Mouse (Mus musculus) liver, embryonic 12.5 days (tissue): ENCODE measurements at regions not wholly inside any gene's neighbourhood (a gene's known extent, or its start where the extent isn't known, plus 50 kb on each side); places are given as distances from the start of the nearest gene placed in this dataset.
A peak's percentile ranks its signal among the peaks of the same experiment; 100 is the strongest.

Source experiments
- ATAC-seq: fragments of 200-750 bp; cut with Nextera tagmentation; 2 replicates; pipeline ENCODE4 v1.8.0; 2017; ENCODE audit warnings: moderate number of reproducible peaks, mild to moderate bottlenecking, moderate library complexity
- H3K27ac ChIP-seq: fragments of 300-500 bp; sonication (generic); 2 replicates; pipeline ENCODE4 v1.5.1; 2016; ENCODE audit warnings: mild to moderate bottlenecking
- H3K27me3 ChIP-seq: fragments of 300-500 bp; sonication (generic); replicated peaks from 2 replicates; pipeline ENCODE4 v1.6.1; 2016; ENCODE audit warnings: mild to moderate bottlenecking, moderate library complexity
- H3K36me3 ChIP-seq: fragments of 300-500 bp; sonication (generic); 2 replicates; pipeline ENCODE4 v1.6.1; 2016; ENCODE audit warnings: mild to moderate bottlenecking, moderate library complexity
- H3K4me1 ChIP-seq: fragments of 300-500 bp; sonication (generic); 2 replicates; pipeline ENCODE4 v1.6.1; 2016
- H3K4me2 ChIP-seq: fragments of 300-500 bp; sonication (generic); 2 replicates; pipeline ENCODE4 v1.6.1; 2016; ENCODE audit warnings: mild to moderate bottlenecking, moderate library complexity
- H3K4me3 ChIP-seq: fragments of 300-500 bp; sonication (generic); 2 replicates; pipeline ENCODE4 v1.5.1; 2016; ENCODE audit warnings: mild to moderate bottlenecking, moderate library complexity
- H3K9ac ChIP-seq: fragments of 300-500 bp; sonication (generic); 2 replicates; pipeline ENCODE4 v1.6.1; 2016; ENCODE audit warnings: mild to moderate bottlenecking, moderate library complexity
- H3K9me3 ChIP-seq: fragments of 300-500 bp; sonication (generic); replicated peaks from 2 replicates; pipeline ENCODE4 v1.6.1; 2016; ENCODE audit warnings: mild to moderate bottlenecking, moderate library complexity
- WGBS: fragments of 180-500 bp; shearing (Covaris S2); methylation state at CpG from one replicate; pipeline ENCODE4 v1.1.7; 2016; ENCODE audit not compliant: insufficient replicate concordance; 5-methylcytosine and 5-hydroxymethylcytosine counted together

DNA sequence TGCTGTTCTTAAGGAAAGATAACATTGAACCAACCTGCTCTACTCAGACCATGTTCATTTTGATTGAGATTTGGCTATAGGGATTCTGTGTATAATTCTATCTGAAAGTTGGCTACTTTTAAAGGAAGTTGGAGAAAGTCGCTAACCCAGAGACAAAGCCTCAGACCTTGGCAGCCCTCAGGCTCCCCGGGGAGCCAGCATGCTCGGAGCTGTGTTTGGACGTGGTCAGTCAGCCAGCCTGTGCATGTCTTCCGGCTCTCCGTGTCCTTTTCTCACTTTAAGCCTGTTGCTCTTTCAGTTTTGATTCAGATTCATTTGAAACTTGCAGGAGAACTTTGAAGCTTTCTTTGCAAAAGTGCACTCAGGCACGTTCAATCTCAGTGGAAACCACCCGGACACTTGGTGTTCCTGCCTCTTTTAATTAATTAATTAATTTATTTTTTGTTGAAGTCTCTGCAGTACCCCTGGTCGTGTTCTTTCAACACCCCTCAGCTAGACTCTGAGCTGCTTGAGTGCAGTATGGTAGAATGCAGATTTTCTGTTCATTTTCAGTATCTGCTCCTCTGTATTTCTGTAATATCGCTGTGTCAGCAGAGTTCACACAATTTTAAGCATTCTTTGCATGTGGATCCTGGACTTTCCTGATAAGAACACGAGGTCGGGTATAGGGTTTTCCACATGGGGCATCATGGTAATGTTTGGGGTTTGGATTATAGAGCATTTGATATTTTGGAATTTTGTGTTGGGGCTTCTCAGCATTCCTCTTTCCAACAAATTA, 100.9 kb upstream of the Tmem45b start:
- H3K9me3 ChIP-seq: no peaks in the 10 kb centered on the region
- no peaks in the 10 kb centered on the region for H3K36me3 ChIP-seq
- H3K4me2 ChIP-seq: no peak overlapping the region
- H3K4me1 ChIP-seq: no peaks in the 10 kb centered on the region
- H3K27me3 ChIP-seq: no peaks in the 10 kb centered on the region
- H3K9ac ChIP-seq: no peak overlapping the region
- H3K27ac ChIP-seq: no peak overlapping the region
- no peak for ATAC-seq
- 68% methylated on average over 12 of the region's 12 CpGs for WGBS
- H3K4me3 ChIP-seq: no peak overlapping the region

DNA sequence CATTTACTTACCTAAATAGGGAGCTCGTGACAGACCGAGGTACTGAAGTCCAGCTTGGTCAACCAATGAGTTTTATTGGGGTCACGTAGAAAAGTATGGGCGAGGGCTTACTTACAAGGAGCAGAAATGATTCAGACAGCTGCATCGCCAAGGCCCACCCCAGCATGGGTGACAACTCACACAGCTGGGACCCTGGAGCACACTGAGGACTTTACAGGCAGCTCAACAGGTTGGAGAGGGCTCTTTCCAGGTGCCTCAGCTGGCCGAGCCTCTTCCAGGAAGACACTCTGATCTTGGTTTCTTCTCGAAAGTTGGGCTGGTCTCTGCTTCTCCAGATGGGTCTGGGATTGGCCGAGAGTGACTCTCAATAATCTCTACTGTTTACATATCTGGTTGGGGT, 99.3 kb upstream of the Tmem45b start:
- H3K4me1 ChIP-seq: no peaks in the 10 kb centered on the region
- ATAC-seq: no peak
- 61% methylated on average over 8 of the region's 8 CpGs for WGBS

DNA sequence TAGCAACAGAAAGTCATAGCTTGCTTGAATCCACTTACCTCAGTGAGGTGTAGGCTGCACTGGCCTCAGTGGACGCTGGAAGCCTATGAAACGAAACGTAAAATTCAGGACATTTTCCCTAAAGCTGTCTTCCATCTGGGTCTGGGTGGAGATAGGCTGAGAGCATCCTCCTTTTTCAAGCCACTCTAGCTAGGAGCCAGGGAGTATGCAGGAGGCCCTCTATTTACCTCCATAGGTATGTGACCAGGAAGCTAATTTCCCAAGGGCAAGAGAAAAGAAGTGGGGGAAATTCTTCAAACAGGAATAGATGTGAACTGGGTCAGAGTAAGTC, 95.9 kb upstream of the Tmem45b start:
- no peak for ATAC-seq
- 57% methylated on average over 3 of the region's 3 CpGs for WGBS
- Histone ChIP-seq H3K9me3 (no peaks in the 10 kb centered on the region), H3K4me3 (no peak overlapping the region), H3K36me3 (no peaks in the 10 kb centered on the region), H3K4me2 (no peak overlapping the region), H3K4me1 (no peaks in the 10 kb centered on the region), H3K27ac (no peak overlapping the region), H3K27me3 (no peaks in the 10 kb centered on the region), H3K9ac (no peak overlapping the region)

More for the DNA sequence above, 99.3 kb upstream of the Tmem45b start:
- Histone ChIP-seq H3K9ac (no peak overlapping the region), H3K4me2 (no peak overlapping the region), H3K27ac (no peak overlapping the region), H3K27me3 (no peaks in the 10 kb centered on the region), H3K9me3 (no peaks in the 10 kb centered on the region), H3K4me3 (no peak overlapping the region), H3K36me3 (no peaks in the 10 kb centered on the region)

DNA sequence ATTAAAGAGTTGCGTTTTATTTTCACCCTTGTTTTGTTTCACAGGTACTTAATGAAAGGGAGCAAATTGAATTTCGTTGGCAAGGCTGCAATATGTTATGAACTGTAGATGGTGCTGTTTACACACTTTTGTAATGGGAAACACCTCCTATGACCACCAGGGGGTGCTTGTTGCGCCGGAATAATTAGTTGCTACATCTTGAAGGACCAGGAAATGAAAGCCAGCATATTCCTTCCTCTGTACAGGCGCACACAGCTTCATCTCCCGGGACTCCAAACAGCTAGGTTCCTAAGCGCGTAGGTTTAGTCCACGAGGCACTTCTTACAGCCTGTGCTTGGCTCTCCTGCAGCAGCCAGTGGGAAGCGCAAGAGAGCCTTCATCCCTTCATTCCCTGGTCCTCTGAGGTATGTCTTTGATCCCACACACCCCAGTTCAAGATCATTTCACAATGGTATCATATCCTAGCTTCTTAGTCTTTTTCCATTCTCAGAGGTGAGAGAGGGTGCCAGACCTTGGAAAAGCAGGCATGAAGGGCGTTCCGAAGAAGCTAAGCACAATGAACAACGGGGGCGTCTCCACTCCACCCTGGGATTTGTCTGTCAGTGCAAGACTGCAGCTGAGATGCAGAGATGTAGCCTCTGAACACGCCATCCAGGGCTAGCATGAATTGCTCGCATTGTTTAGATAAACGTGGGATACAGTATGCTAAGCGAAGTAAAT, 95.4 kb upstream of the Tmem45b start:
- Histone ChIP-seq H3K36me3 (no peaks in the 10 kb centered on the region), H3K9me3 (no peaks in the 10 kb centered on the region), H3K27me3 (no peaks in the 10 kb centered on the region), H3K27ac (no peak overlapping the region), H3K9ac (no peak overlapping the region), H3K4me2 (peak overlapping the region; percentile 46), H3K4me3 (no peak overlapping the region), H3K4me1 (no peaks in the 10 kb centered on the region)
- 35% methylated on average over 18 of the region's 18 CpGs for WGBS
- no peak for ATAC-seq

DNA sequence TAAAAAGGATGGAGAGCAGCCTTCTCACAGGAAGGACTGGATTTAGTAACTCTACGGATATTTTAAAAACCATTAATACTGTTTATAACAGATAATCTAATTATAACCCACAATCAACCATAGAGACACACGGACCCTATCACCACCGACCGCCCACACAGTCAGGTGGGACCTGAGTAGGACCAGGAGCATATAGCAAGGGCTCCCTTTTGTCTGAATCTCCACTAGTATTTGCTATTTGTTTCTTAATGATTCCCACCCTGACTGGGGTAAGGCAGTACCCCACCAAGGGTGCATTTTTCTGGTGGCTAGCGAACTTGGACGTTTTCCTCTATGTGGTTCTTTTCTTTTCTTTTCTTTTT, 79.4 kb upstream of the Tmem45b start:
- Histone ChIP-seq H3K9ac (no peak overlapping the region), H3K27me3 (no peaks in the 10 kb centered on the region), H3K36me3 (no peaks in the 10 kb centered on the region)

DNA sequence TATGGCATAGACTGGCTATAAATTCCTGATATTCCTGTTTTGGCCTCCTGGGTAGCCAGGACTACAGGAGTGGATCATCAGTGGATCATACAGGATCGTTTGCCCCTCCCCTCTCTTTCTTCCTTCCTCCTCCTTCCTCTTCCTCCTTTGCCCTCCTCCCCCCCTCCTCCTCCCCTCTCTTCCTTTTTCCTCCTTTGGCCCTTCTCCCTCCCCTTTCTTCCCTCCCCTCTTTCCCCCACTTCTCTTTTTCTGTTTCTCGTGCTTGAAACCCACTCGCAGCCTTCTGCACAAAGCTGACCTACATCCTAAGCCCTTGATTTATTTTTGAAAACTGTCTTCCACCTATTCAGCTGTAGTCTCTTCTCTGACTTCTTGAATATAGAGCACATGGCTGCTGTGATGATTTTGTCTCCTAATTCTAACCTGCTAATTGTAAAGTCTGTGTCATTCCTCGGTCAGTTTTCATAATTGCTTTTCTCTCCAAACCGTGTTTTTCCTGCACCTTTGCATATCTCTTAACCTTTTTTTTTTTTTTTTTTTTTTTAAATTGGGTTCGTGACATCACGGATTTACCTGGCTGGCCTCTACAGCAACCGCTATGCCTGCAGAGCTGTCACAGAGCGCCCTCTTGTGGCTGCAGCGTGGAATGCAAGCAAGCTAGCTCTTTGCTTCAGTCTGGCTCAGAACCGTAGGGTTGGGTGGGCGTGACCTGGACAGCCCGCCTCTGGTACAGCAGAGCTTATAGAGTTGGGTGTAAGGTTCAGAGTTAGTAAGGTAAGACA, 78.8 kb upstream of the Tmem45b start:
- no peaks in the 10 kb centered on the region for H3K36me3 ChIP-seq
- no peaks in the 10 kb centered on the region for H3K9me3 ChIP-seq
- WGBS: 3% methylated on average over 13 of the region's 13 CpGs
- no peak overlapping the region for H3K4me2 ChIP-seq
- ATAC-seq: peak; percentile 32; the same call in 1 of the 2 replicates
- H3K4me1 ChIP-seq: no peaks in the 10 kb centered on the region
- no peaks in the 10 kb centered on the region for H3K27me3 ChIP-seq
- H3K4me3 ChIP-seq: no peak overlapping the region
- no peak overlapping the region for H3K9ac ChIP-seq
- no peak overlapping the region for H3K27ac ChIP-seq

More for the DNA sequence above, 79.4 kb upstream of the Tmem45b start:
- 50% methylated on average over 6 of the region's 6 CpGs for WGBS
- Histone ChIP-seq H3K4me1 (no peaks in the 10 kb centered on the region), H3K27ac (no peak overlapping the region), H3K9me3 (no peaks in the 10 kb centered on the region), H3K4me3 (no peak overlapping the region), H3K4me2 (no peak overlapping the region)
- no peak for ATAC-seq

DNA sequence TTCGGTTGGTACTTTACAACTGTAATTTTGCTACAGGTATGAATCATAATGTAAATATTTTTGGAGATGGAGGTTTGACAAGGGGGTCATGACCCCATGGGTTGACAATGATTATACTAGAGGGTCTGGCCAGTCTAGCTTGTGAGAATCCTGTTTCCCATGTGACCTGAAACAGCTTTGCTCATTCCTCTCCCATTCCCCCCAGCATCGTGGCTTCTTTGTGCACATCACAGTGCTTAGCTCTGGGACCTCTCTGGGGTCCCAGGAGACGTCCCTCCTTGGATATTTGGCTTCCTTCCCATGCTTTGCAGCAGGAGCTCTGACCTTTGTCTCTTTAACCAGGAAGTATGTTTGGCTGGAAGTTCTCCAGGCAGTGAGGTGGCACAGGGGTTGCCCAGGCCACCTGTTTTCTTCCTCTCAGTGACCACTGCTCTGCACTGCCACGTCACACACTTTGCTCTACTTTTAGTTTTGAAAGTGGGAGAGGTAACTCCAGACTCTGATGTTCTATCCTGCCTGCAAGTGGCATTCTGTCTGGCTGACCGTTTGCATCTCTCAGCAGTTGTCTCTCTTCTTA, 77.4 kb upstream of the Tmem45b start:
- no peaks in the 10 kb centered on the region for H3K9me3 ChIP-seq
- no peaks in the 10 kb centered on the region for H3K36me3 ChIP-seq
- H3K4me3 ChIP-seq: no peak overlapping the region
- H3K27ac ChIP-seq: no peak overlapping the region
- H3K9ac ChIP-seq: no peak overlapping the region
- H3K4me2 ChIP-seq: no peak overlapping the region
- 46% methylated on average over 5 of the region's 5 CpGs for WGBS
- no peak for ATAC-seq
- no peaks in the 10 kb centered on the region for H3K27me3 ChIP-seq
- no peaks in the 10 kb centered on the region for H3K4me1 ChIP-seq

DNA sequence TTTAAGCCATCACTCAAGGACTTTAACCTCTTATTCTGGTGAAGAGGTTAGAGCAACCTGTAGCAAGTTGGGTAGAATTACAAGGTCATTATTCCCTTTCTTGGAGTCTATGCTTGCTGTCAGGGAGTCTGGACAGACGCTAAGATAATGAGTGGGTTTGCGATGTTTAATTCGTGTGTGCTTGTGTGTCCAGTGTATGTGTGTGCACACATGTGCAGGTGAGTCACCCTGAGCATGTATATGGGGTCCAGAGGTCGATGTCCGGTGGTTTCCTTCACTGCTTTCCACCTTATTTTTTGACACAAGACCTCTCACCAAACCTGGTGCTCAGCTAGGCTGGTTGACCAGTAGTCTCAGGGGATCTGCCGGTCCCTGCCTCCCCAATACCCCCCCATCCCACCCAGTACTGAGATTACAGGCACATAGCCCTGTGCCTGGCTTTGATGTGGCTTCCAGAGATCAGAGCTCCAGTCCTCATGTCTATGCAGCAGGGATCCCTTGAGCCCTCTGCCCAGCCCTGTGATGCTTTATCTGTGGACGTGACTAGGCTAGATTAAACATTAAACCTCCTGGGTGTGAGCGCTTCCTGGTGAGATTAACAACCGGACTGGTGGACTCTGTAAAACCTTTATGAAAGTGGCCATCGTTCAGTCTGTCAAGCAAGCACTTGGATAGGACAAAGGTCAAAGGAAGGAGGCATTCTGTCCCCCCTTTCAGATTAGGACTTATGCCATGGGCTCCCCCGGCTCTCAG, 74.4 kb upstream of the Tmem45b start:
- Histone ChIP-seq H3K36me3 (no peaks in the 10 kb centered on the region), H3K4me2 (no peak overlapping the region), H3K4me1 (no peaks in the 10 kb centered on the region), H3K4me3 (no peak overlapping the region), H3K9me3 (no peaks in the 10 kb centered on the region), H3K27me3 (no peaks in the 10 kb centered on the region), H3K9ac (no peak overlapping the region), H3K27ac (no peak overlapping the region)
- whole genome bisulfite sequencing: 58% methylated on average over 11 of the region's 11 CpGs
- ATAC-seq: peak; percentile 75

DNA sequence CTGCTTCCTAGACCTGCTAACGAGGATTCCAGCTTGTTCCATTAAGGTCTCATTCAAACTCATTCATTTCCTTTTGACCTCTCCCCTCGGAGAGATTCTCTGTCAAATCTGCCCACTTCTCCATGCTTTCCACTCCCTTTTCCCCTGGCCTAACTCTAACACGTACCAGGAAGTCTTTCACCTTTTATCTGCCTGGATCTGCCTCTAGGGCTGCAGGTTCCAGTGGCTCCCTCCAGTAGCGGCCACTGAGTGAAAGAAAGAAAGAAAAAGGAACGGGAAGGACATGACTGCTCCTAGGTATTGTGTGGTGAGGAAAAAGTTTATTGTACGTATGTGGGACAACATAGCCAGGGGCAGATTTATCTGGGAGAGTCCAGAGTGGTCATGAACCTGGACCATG, 64.8 kb upstream of the Tmem45b start:
- no peaks in the 10 kb centered on the region for H3K36me3 ChIP-seq
- H3K9me3 ChIP-seq: no peaks in the 10 kb centered on the region
- 42% methylated on average over 6 of the region's 6 CpGs for WGBS
- no peaks in the 10 kb centered on the region for H3K27me3 ChIP-seq
- no peak overlapping the region for H3K27ac ChIP-seq
- H3K4me1 ChIP-seq: no peaks in the 10 kb centered on the region
- ATAC-seq: no peak
- H3K9ac ChIP-seq: no peak overlapping the region
- no peak overlapping the region for H3K4me3 ChIP-seq
- no peak overlapping the region for H3K4me2 ChIP-seq

DNA sequence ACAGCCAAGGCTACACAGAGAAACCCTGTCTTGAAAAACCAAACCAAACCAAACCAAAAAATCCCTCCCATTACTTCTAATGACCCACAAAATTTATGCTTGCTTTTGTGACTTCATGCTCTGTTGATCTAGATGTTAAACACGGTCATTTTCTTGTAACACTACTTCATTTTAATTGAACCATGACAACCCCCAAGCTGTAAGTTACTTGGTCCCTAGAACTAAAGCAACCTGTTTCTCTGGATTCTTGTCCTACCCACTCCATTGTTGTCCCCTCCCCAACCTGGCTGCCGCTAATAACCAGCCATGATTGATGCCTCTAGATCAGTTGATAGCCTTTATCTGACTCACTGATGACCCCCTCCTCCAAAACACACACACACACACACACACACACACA, 63.0 kb upstream of the Tmem45b start:
- H3K4me1 ChIP-seq: no peaks in the 10 kb centered on the region
- no peaks in the 10 kb centered on the region for H3K27me3 ChIP-seq
- ATAC-seq: no peak
- H3K27ac ChIP-seq: no peak overlapping the region
- no peak overlapping the region for H3K4me3 ChIP-seq
- no peak overlapping the region for H3K9ac ChIP-seq
- 57% methylated on average over 2 of the region's 2 CpGs for WGBS
- H3K4me2 ChIP-seq: no peak overlapping the region
- H3K9me3 ChIP-seq: no peaks in the 10 kb centered on the region
- H3K36me3 ChIP-seq: no peaks in the 10 kb centered on the region
